Mouse (Mus musculus) limb, embryonic 11.5 days (tissue): ENCODE measurements around the gene Slc2a4. TPM values are rescaled to one million over a fixed set of nuclear protein-coding genes. Genes with fewer than 3 reads are reported as not detected.
A peak's percentile ranks its signal among the peaks of the same experiment; 100 is the strongest.

Experiments used
- ATAC-seq: fragments of 200-750 bp; cut with Nextera tagmentation; 2 replicates; pipeline ENCODE4 v1.8.0; 2017; ENCODE audit warnings: low read depth; ENCODE audit not compliant: insufficient number of reproducible peaks, low FRiP score, low TSS enrichment
- DNase-seq: peaks from one replicate; pipeline ENCODE4 v3.0.0-alpha.2; 2015; ENCODE audit warnings: low spot score
- H3K27ac ChIP-seq: fragments of 300-500 bp; sonication (generic); replicated peaks from 2 replicates; pipeline ENCODE4 v1.5.1; 2014; ENCODE audit warnings: low read depth, mild to moderate bottlenecking, low read length
- H3K27me3 ChIP-seq: fragments of 300-500 bp; sonication (generic); 2 replicates; pipeline ENCODE4 v1.6.1; 2014; ENCODE audit warnings: mild to moderate bottlenecking, low read length, mixed read lengths; ENCODE audit not compliant: control insufficient read depth, insufficient read depth
- H3K36me3 ChIP-seq: fragments of 300-500 bp; sonication (generic); 2 replicates; pipeline ENCODE4 v1.6.1; 2014; ENCODE audit warnings: mild to moderate bottlenecking, low read length, moderate library complexity, mixed read lengths; ENCODE audit not compliant: control insufficient read depth, insufficient read depth
- H3K4me1 ChIP-seq: fragments of 300-500 bp; sonication (generic); 2 replicates; pipeline ENCODE4 v1.6.1; 2014; ENCODE audit warnings: low read length, mixed read lengths; ENCODE audit not compliant: control insufficient read depth, insufficient read depth
- H3K4me2 ChIP-seq: fragments of 300-500 bp; sonication (generic); 2 replicates; pipeline ENCODE4 v1.6.1; 2014; ENCODE audit warnings: low read depth, mild to moderate bottlenecking, moderate library complexity; ENCODE audit not compliant: severe bottlenecking
- H3K4me3 ChIP-seq: fragments of 300-500 bp; sonication (generic); 2 replicates; pipeline ENCODE4 v1.5.1; 2014; ENCODE audit warnings: low read depth, low read length
- H3K9ac ChIP-seq: fragments of 300-500 bp; sonication (generic); 2 replicates; pipeline ENCODE4 v1.6.1; 2014; ENCODE audit warnings: mild to moderate bottlenecking, low read length
- H3K9me3 ChIP-seq: fragments of 300-500 bp; sonication (generic); 2 replicates; pipeline ENCODE4 v1.6.1; 2016; ENCODE audit warnings: low read length; ENCODE audit not compliant: control insufficient read depth
- WGBS: fragments of 180-500 bp; shearing (Covaris S2); extraction: QIAGEN DNeasy Blood & Tissue Kit; methylation state at CpG from one replicate; pipeline ENCODE4 v1.1.7; 2014; 5-methylcytosine and 5-hydroxymethylcytosine counted together
- polyA plus RNA-seq: library from polyadenylated mRNA; unstranded; fragments of >200 nt; fragmentation: Nextera tagmentation; extraction: Ambion mirVana; gene quantifications from 2 replicates; pipeline ENCODE4 v1.2.1, GENCODE M21; 2014

Slc2a4 gene
- polyA plus RNA-seq, 1 experiment from 2014 or later, result 21.0 TPM

GRCm38 (mm10) chr11:69939181-69939580 is 8.8 kb downstream of the Slc2a4 start:
- Histone ChIP-seq H3K9ac (no peak overlapping the region), H3K4me2 (no peak overlapping the region), H3K4me3 (no peak overlapping the region), H3K9me3 (no peaks in the 10 kb centered on the region), H3K27ac (no peak overlapping the region), H3K4me1 (peaks cover 30% of the 10 kb centered on the region), H3K36me3 (peaks cover 2% of the 10 kb centered on the region; the same call in 1 of the 2 replicates), H3K27me3 (peaks cover 8% of the 10 kb centered on the region)
- ATAC-seq, result no peak
- no peak for DNase-seq
- WGBS, result 69% methylated on average over 5 of the region's 5 CpGs

GRCm38 (mm10) chr11:69938401-69938979 is 9.5 kb downstream of the Slc2a4 start:
- Histone ChIP-seq H3K9ac (peak overlapping the region; percentile 30; the same call in 1 of the 2 replicates), H3K36me3 (no peaks in the 10 kb centered on the region), H3K27ac (no peak overlapping the region; the same call in 1 of the 2 replicates), H3K4me3 (no peak overlapping the region; the same call in 1 of the 2 replicates), H3K4me1 (peaks cover 30% of the 10 kb centered on the region), H3K9me3 (no peaks in the 10 kb centered on the region), H3K4me2 (no peak overlapping the region), H3K27me3 (peaks cover 8% of the 10 kb centered on the region)
- DNase-seq (no peak), ATAC-seq (no peak)
- 20% methylated on average over 9 of the region's 9 CpGs for WGBS

GRCm38 (mm10) chr11:69937834-69938233 is 10.2 kb downstream of the Slc2a4 start:
- Histone ChIP-seq H3K4me2 (no peak overlapping the region), H3K9ac (no peak overlapping the region), H3K36me3 (no peaks in the 10 kb centered on the region), H3K4me3 (no peak overlapping the region), H3K9me3 (no peaks in the 10 kb centered on the region), H3K27me3 (peaks cover 8% of the 10 kb centered on the region), H3K27ac (no peak overlapping the region), H3K4me1 (peaks cover 30% of the 10 kb centered on the region)
- 73% methylated on average over 5 of the region's 5 CpGs for WGBS
- no peak for ATAC-seq
- no peak for DNase-seq

- ATAC-seq (no peak), DNase-seq (no peak)
- Histone ChIP-seq H3K27me3 (peaks cover 8% of the 10 kb centered on the region), H3K4me3 (no peak overlapping the region), H3K4me2 (0 out of 2 replicates have a peak overlapping the region, but pooled peaks have one; percentile 7), H3K9me3 (no peaks in the 10 kb centered on the region), H3K27ac (no peak overlapping the region), H3K36me3 (no peaks in the 10 kb centered on the region), H3K4me1 (peaks cover 30% of the 10 kb centered on the region), H3K9ac (no peak overlapping the region)
- WGBS, result 29% methylated on average over 4 of the region's 4 CpGs
Observed at GRCm38 (mm10) chr11:69937385-69937784, 10.6 kb downstream of the Slc2a4 start.

GRCm38 (mm10) chr11:69936714-69937347 is 11.2 kb downstream of the Slc2a4 start:
- no peak overlapping the region for H3K27ac ChIP-seq
- ATAC-seq (no peak), DNase-seq (no peak)
- 52% methylated on average over 9 of the region's 9 CpGs for WGBS
- H3K4me1 ChIP-seq, result peaks cover 30% of the 10 kb centered on the region
- no peaks in the 10 kb centered on the region for H3K36me3 ChIP-seq
- peak overlapping the region; percentile 47 for H3K4me3 ChIP-seq
- H3K27me3 ChIP-seq, result peaks cover 8% of the 10 kb centered on the region
- H3K9me3 ChIP-seq, result no peaks in the 10 kb centered on the region
- H3K4me2 ChIP-seq, result peak overlapping the region; percentile 99
- H3K9ac ChIP-seq, result no peak overlapping the region; the same call in 1 of the 2 replicates

- Histone ChIP-seq H3K4me1 (peaks cover 30% of the 10 kb centered on the region), H3K27ac (no peak overlapping the region), H3K27me3 (peaks cover 8% of the 10 kb centered on the region), H3K9me3 (no peaks in the 10 kb centered on the region), H3K4me2 (peak overlapping the region; percentile 99), H3K9ac (peak overlapping the region; percentile 74), H3K36me3 (no peaks in the 10 kb centered on the region), H3K4me3 (peak overlapping the region; percentile 47)
- ATAC-seq (no peak), DNase-seq (peak; percentile 54)
- WGBS, result 1% methylated on average over 26 of the region's 30 CpGs
Observed at GRCm38 (mm10) chr11:69936156-69936555, 11.8 kb downstream of the Slc2a4 start.

- no peak within 1 kb of the TSS for H3K27ac ChIP-seq
- peak within 1 kb of the TSS; percentile 47 for H3K4me3 ChIP-seq
Observed at GRCm38 (mm10) chr11:69935137-69935879, 12.7 kb downstream of the Slc2a4 start, which contains the start of gene Ybx2. Ybx2 (plus strand) TSS chr11:69935796.

GRCm38 (mm10) chr11:69934681-69935080 is 13.3 kb downstream of the Slc2a4 start:
- Histone ChIP-seq H3K4me1 (peaks cover 30% of the 10 kb centered on the region), H3K9me3 (no peaks in the 10 kb centered on the region), H3K27ac (no peak overlapping the region), H3K4me3 (peak overlapping the region; percentile 3; the same call in 1 of the 2 replicates), H3K36me3 (no peaks in the 10 kb centered on the region), H3K4me2 (peak overlapping the region; percentile 99), H3K9ac (0 out of 2 replicates have a peak overlapping the region, but pooled peaks have one; percentile 27), H3K27me3 (peaks cover 8% of the 10 kb centered on the region)
- DNase-seq, result no peak
- no peak for ATAC-seq
- 24% methylated on average over 6 of the region's 6 CpGs for WGBS

More at GRCm38 (mm10) chr11:69935137-69935879, 12.7 kb downstream of the Slc2a4 start, which contains the start of gene Ybx2:
- Histone ChIP-seq H3K27me3 (peaks cover 8% of the 10 kb centered on the region), H3K9me3 (no peaks in the 10 kb centered on the region), H3K4me1 (peaks cover 30% of the 10 kb centered on the region), H3K36me3 (no peaks in the 10 kb centered on the region), H3K4me2 (peak within 1 kb of the TSS; percentile 99), H3K9ac (peak within 1 kb of the TSS; percentile 74)
- WGBS, result 2% methylated on average over 39 of the region's 62 CpGs
- ATAC-seq (peak; percentile 91), DNase-seq (peak; percentile 97)
